Mouse (Mus musculus): ENCODE measurements around the gene Rab5if. TPM values are rescaled to one million over a fixed set of nuclear protein-coding genes. Genes with fewer than 3 reads are reported as not detected.
"Not testable (repeated sequence)": the region's sequence is repeated elsewhere in the genome, so short reads cannot be mapped to it uniquely, and the experiment has no call there.

The Rab5if gene
- total RNA-seq, 2 experiments from 2014 or later = 28.8 to 85.9 TPM

DNA sequence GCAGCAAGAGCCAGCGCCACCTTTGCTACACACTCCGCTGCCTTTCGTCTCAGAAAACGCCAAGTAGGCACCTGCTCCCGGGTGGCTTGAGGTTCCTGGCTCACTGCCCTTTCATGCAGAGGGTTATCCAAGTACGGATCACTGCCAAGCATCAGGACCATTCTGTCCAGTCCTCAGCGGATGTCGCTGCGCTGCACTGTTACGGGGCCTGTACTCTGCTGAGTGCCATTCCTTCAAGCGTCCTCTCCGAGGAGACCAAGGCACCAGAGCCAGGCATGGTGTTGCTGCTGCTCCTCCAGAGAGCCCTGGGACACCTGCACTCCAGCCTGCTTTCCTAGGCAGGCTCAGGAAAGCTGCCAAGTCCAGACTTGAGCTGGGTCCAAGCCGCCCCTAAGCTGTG, 9.3 kb upstream of the Rab5if start:
- ATAC-seq (replicated peaks; ENCODE audit: low FRiP score, poor library complexity, severe bottlenecking) = not testable (repeated sequence)

DNA sequence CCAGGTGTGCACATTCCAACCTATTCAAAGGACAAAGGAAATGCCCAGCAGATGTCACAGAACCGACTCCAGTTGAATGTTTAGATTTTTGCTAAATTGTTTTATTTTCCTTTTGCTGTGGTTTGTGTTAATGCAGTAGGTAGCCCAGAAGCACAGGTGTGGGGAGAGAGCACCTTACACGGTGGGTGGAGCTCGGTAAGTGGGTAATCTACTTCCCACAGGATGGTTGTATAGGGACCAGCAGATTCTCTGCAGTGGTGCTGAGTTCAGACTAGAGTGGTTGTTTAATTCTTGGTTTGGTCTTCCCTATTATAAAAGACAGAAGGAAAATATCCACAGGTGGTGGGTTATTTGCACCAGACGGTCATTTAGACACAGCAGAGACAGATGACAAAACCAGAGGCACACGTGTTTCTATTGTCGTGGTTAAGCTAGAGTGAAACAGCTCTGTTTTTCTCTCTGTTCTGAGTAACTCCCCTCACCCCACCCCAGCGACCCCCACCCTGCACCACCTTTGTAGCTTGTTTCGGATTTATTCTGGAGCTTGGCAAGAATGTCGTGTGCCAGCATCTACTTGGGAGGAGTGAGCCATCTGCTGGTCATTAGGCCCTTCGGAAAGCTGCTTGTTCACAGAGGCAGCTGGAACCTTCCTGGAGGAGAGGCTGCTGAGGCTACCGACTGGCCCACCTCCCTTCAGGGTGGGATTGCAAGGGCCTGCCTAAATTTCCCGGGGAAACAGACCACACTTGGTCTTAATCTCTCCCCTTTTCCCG, 8.7 kb upstream of the Rab5if start:
- not testable (repeated sequence) for ATAC-seq (replicated peaks; ENCODE audit: low FRiP score, poor library complexity, severe bottlenecking)

DNA sequence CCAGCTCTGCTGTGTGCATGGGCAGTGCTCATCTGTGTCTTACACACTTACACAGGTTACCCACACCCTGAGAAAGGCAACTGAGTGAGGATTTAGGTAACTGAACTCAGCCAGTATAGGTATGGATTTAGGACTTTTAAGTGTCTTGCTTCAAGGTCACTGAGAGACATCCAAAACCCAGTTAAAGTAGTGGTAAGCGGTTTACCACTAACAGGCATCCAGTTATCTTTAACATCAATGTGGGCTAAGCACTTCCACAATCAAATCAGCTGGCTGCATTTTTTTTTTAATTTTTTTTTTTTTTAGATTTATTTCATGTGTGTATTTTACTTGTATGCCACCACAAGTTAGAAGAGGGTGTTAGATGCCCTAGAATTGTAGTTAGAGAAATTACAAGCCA, 6.6 kb upstream of the Rab5if start:
- no peak for ATAC-seq (replicated peaks; ENCODE audit: low FRiP score, poor library complexity, severe bottlenecking)

DNA sequence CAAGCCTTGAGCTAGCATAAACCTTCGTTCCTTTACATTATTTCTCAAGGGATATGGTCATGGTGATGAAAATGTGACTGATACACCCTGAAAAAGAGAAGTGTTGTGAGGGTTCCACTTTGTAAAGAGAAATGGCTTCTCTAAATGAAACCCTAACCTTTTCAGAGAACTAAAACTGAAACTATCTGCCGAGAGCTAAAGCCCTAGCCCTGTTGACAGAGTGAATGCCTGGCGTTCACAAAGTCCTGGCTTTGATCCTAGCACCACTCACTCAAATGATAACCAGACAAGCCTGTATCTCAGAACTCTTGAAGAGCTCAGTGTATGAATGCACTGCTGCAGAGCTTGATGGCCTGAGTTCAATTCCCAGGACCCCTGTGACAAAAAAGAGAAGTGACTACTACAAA, 5.5 kb upstream of the Rab5if start:
- ATAC-seq (replicated peaks; ENCODE audit: low FRiP score, poor library complexity, severe bottlenecking) = no peak

DNA sequence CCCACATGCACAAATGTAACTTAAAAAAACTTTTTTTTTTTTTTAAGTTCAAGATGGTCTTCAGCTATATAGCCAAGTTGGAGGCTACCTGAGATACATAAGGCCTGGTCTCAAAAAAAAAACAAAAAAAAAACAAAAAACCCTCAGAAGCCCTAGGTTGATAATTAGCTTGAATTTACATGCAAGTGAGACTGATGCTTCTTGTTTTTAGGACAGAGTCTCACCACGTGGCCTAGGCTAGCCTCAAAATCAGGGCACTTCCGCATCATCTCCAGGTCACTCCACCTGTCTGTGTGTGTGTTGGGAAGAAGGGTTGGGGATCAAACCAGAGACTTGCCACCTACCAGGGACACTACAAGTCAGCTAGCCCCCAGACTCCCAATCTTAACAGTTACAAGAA, 5.1 kb upstream of the Rab5if start, which contains the start of gene 4930518I15Rik:
4930518I15Rik (minus strand) TSS at position 112 of the 400 bp plus-strand sequence.
- ATAC-seq (replicated peaks; ENCODE audit: low FRiP score, poor library complexity, severe bottlenecking) = no peak

DNA sequence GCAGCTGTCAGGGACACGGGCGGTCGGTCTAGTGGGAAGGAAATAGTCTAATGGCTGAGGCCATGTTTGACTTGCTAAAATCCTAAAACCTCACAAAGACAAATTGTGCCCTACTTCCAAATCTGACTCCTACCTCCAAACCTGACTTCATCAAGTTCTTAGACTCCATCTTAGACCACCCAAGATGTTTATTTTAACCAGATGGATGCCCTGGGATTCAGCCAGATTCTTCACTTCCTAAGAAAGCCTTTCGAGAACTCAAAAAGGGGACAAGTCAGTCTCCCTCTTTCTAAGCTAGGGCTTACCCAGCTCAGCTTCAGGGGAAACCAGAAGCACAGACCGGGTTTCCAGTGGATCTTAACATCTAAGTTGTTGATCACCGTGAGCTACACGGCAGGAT, 4.3 kb upstream of the Rab5if start:
- ATAC-seq (replicated peaks; ENCODE audit: low FRiP score, poor library complexity, severe bottlenecking) = no peak

DNA sequence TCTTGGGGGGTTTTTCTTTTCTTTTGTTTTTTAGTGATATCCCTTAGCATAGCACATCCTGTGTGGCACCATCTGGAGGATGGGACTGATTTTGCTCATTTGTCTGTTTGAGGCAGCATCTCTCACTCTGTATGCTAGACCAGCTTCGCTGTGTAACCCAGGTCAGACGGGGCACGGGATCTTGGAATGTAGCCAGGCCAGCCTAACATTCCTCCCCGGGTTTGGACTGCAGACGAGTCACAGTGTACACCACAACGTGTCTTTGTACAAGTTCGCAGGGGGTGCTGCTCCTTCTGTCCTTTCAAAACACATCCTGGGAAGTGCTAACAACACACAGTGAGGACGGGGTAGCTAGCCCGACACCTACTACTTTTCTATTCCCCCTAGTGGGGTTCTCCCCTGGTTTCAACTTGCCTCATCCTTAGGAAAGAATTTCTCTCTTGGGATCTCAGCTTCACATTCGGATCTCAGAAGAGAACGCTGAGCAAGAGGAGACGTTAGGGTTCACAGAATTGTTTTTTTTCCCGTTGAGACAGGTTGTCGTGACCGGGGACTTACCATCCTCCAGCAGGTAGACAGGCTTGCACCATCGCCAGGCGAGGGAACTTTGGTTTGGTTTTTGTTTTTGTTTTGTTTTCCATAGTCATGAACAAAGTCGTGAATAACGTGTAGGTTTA, 749 bp upstream of the Rab5if start:
- ATAC-seq (replicated peaks; ENCODE audit: low FRiP score, poor library complexity, severe bottlenecking) = peak; percentile 11

DNA sequence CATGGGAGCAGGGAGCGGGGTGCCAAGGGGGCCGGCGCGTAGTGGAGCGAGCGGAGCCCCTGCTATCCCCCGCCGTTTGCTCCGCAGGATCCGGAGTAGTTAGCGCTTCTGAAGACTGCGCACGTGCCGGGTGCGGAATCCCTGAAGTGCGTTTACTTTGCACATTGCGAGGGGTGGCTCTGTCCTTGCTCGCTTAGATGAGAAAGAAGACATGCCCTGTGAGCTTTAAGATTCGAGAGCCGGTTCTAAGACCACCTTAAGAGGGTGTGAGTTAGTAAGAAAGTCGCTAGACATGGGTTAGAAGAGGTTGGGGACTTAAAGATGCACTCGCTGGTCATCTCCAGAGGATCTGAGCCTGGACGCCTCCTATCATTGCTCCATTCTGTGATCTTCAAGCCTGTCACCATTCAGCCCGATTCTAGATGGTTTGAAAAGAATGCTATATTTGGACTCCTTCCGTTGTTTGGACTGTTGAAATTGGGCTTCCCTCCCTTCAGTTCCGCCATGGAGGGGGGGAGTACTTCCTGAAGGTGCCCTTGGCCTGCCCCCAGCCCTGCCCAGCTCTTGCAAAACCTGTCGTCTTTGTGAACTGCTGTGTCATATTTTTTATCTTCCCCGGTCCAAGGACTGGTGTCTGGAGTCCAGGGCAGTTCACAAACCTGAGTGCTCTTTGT, 696 bp downstream of the Rab5if start:
- ATAC-seq (replicated peaks; ENCODE audit: low FRiP score, poor library complexity, severe bottlenecking) = peak; percentile 50

DNA sequence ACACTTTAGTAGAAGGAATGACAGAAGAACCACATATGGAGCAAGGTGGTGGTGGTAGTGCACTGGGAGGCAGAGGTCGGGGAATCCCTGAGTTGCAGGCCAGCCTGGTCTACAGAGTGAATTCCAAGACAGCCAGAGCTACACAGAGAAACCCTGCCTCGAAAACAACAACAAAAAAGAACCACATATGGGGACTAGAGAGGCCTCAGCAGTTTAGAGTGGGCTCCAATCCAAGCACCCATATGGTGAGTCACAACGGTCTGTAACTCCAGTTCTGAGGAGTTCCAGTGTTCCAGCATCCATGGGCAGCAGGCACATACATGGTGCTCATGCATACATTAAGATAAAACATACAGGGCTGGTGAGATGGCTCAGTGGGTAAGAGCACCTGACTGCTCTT, 1.6 kb downstream of the Rab5if start:
- no peak for ATAC-seq (replicated peaks; ENCODE audit: low FRiP score, poor library complexity, severe bottlenecking)

DNA sequence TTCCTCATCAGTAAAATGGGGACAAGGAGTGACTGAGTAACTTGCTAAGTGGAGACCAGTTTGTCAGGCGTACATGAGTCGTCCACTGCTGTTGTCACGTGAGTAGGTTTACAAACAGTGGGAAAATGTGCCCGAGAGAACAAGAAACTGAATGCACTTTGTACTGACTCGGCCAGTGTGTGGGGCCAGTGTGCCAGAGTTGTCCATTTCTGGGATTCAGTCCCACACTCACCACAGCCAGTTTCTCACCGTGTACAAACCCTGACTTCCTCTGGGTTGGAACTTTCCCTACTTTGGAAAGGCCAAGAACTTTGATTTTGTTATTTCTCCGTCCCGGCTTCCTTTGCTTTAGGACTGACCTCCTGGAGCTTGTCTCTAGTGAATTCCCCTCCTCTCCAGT, 6.1 kb downstream of the Rab5if start:
- ATAC-seq (replicated peaks; ENCODE audit: low FRiP score, poor library complexity, severe bottlenecking) = no peak

DNA sequence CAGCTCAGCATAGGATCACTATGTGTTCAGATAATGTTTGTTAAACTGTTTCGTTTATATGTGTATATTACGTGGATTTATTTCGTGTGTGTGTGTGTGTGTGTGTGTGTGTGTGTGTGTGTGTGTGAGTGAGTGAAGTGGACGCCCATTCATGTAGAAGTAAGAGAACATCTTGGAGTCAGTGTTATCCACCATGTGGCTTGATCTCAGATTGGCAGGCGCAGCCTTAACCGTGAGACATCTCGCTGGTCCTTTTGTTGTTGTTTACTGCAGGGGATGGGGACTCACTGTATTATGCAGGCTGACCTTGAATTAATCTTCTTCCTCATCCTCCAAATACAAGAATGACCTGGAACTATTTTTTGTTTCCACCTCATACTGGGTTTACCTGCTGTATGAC, 6.6 kb downstream of the Rab5if start:
- ATAC-seq (replicated peaks; ENCODE audit: low FRiP score, poor library complexity, severe bottlenecking) = no peak

DNA sequence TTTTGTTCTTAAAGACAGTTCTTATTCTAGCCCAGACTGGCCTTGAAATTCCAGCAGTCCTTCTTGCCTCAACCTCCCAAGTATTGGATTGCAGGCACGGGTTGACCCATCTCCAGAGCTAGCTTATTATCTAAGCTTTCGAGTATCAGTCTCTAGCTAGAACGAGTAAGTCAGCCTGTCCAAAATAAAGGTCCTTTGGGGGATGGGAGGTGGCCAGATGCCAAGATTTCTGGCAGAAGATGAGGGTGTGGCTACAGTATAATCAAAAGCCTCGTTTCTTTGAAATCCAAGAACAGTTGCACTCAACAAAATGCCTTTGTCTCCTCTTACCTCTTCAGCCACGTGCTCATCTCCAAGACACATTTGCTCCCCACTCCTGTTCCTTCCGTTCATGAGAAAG, 7.6 kb downstream of the Rab5if start:
- no peak for ATAC-seq (replicated peaks; ENCODE audit: low FRiP score, poor library complexity, severe bottlenecking)

DNA sequence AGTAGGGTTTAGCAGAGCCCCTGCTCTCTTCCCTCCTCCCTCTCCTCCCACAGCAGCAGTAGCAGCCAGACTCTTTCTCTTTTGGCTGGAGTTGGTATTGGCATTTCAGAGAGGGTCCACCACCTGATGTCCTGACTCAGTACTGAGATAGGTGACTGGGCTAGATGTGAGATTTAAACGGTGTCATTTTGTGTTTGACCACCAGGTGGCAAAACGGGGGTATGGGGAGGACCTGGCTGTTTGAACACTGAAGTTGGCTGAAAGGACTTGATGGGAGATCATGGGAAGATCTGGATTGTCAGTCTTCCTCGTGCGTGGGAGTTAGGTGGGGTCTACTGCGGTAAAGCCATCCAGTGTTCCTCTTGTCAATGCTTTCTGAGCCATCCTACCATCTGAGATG, 10.7 kb downstream of the Rab5if start:
- peak; percentile 75 for ATAC-seq (replicated peaks; ENCODE audit: low FRiP score, poor library complexity, severe bottlenecking)

DNA sequence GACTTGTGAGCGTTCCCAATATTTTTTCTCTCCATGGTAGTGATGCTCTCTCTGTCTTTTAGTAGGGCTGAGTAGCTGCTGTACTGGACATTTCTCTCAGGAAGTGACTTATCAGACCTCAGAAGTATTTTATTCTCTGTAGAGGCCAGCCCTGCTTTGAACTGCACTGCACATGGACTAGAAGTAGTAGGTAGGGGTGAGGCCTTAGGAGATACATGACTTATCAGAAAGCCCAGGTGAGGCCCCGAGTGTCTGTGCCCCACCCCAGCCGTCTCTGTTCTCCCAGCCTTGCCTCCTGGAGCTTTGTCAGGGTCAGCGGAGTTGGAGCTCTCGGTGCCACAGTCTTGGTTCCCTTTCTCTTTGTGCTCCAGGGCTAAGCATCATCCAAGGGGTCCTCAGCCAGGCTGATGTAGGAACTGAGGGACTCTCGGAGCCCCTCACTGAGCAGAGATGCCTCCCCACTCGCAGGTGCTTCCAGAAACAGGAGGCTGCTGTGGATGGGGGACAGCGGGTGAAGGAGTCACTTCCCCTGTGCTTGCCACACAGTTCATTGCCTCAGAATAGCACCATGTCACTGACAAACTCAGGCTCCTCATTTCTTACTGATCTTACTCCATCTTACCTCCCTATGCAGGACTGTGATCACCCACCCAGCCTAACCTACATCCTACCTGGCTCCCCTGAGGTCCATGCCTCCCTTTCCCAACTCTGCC, 11.3 kb downstream of the Rab5if start:
- ATAC-seq (replicated peaks; ENCODE audit: low FRiP score, poor library complexity, severe bottlenecking) = no peak

DNA sequence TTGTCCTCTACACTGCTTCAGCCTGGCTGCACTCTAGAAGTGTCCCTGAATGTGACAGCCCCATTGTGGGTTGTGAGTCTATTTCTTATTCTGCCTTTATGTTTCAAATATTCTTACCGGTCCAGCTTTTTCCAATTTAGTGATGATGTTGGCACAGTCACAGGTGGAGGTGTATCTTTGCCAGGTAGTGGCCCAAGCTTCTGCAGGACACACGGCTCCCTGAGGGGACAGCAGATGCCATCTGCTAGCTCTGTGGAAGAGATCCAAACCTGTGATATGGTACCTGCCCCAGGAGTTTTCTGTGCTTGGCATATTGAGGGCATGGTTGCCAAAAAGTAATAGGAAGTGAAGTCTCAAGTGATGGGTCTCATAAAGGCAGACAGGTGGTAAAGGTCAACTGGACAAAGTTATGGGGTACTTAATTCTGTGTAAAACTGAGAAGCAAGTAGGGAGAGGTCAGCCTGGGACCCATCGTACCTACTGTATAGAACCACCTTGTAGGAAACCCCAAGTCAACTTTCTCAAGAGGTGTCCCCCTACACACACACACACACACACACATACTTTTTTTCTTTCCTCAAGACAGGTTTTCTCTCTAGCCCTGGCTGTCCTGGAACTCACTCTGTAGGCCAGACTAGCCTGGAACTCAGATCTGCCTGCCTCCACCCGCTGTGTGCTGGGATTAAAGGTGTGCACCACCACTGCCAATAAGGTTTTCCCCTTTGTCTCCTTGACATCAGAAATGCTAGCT, 12.0 kb downstream of the Rab5if start:
- no peak for ATAC-seq (replicated peaks; ENCODE audit: low FRiP score, poor library complexity, severe bottlenecking)

DNA sequence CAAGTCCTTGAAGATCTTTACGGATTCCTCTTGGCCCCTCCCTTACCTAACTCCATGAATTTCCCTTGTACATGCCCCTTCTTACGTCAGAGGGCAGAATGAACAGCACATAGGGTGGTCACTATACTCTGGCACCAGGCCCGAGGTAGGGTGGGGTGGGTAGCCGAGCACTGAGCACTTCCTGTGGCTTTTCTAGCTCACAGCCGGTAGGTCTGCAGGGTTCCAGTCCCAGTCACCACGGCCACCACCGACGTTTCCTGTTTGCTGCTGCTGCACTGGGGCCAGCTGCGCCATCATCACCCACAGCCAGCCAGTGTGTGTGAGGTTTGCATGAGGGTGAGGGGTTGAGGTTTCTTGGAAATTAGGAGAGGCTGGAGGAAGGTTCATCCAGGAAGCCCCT, 14.8 kb downstream of the Rab5if start:
- no peak for ATAC-seq (replicated peaks; ENCODE audit: low FRiP score, poor library complexity, severe bottlenecking)

DNA sequence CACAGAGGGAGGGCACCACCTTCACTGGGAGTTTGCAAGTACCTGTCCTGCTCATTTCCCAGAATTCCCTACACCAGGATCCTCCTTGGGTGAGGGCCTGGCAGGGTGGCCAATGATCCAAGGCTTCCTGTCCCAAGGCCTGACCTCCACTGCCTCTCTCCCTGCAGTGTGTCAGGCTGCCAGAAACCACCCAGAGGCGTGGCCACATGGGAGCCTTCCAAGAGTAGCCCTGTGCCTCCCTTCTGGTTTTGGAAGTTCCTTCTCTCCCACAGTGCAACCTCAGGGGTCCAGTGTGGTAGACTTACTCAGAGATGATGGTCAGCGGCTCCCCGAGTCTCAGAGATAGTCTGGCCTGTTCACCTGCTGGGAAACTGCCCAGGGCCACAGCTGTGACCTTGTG, 16.6 kb downstream of the Rab5if start:
- no peak for ATAC-seq (replicated peaks; ENCODE audit: low FRiP score, poor library complexity, severe bottlenecking)

DNA sequence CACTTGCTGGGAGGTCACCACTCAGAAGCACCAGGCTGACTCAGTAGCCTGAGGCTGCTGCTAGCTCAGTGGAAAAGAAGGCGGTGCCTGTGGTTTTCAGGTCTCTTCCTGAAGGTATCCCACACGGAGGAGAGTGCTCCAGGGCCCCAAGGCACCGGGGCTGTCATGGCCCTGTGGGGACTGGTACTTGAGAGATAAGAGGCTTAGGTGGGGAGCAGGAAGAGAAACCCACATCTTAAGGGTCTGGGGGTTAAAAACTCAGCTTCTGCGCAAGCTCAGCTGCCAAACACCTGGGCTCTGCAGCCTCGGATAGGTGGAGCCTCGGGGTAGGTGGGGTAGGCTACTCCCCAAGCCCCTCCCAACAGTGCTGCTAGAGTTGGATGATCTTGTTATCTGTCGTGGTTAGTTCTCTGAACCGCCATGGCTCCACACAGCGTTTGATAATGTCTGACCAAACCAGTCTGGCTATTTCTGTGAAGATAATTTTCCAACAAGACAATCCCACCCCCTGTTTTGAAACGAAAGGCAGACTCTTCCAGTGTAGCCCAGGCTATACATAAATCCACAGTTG, 19.6 kb downstream of the Rab5if start:
- peak; percentile 82 for ATAC-seq (replicated peaks; ENCODE audit: low FRiP score, poor library complexity, severe bottlenecking)

All from erythroid progenitor cell, adult 5-6 weeks (primary cell).